Comparison of ENCODE assay signal across 8 mouse cellular contexts in the genomic region with DNA sequence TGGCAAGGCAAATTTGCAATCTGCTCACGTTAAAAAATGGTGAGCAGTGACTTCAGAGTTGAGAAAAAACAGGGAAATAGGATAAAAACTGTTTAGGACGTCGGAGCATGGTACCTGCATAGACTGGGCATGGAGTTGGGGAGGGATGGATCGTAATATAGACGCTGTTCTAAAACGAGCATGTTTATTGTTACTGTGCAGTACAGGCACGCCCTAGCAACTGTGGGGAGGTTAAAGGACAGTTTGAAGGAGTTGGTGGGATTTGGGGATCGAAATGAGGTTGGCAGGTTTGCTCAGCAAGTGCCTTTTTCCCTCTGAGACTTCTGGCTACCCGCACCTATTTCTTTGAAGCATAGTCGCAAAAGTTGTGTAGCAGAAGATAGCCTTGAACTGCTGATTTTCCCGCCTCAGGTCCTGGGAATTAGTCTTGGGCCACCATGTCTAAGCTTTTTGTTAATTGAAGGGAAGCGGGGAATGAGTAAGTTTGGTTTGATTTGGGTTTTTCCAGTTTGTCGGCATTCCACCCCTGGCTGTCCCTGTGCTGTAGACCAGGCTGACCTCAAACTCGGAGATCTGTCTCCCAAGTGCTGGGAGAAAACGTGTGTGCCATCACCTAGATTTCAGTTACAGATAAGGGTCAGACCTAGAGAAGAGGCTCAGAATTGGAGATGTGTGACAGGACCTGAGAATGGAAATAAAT. TPM values are rescaled to one million over a fixed set of nuclear protein-coding genes. Genes with fewer than 3 reads are reported as not detected.
DNase-seq lines count a peak whose midpoint lies in the region; ATAC-seq lines count a peak whose summit lies in the region.

No protein-coding gene starts in this region.

- peak overlapping the region; percentile 95 for H3K27ac ChIP-seq in kidney, embryonic 16.5 days (ENCODE audit: low read length)
- H3K27ac ChIP-seq in hindbrain, embryonic 11.5 days (ENCODE audit: low read depth, low read length), result peak overlapping the region; percentile 60
- H3K27ac ChIP-seq in macrophage, result peak overlapping the region; percentile 88

- 18% methylated on average over 15 of the region's 15 CpGs for WGBS in kidney, embryonic 16.5 days
- 24% methylated on average over 15 of the region's 15 CpGs for WGBS in hindbrain, embryonic 11.5 days
- 34% methylated on average over 15 of the region's 15 CpGs for WGBS in macrophage (ENCODE audit: missing documents)

- H3K79me2 ChIP-seq in macrophage (ENCODE audit: inconsistent target), result peaks cover 47% of the 10 kb centered on the region

- H3K9ac ChIP-seq in kidney, embryonic 16.5 days (replicated peaks; ENCODE audit: low read length), result peak overlapping the region; percentile 98
- peak overlapping the region; percentile 61 for H3K9ac ChIP-seq in hindbrain, embryonic 11.5 days (ENCODE audit: low read depth, low read length)

- no peaks in the 10 kb centered on the region for H3K9me3 ChIP-seq in kidney, embryonic 16.5 days (ENCODE audit: low read length)
- H3K9me3 ChIP-seq in hindbrain, embryonic 11.5 days (ENCODE audit: control insufficient read depth, low read length), result no peaks in the 10 kb centered on the region

- peaks cover 22% of the 10 kb centered on the region for H3K4me1 ChIP-seq in kidney, embryonic 16.5 days (ENCODE audit: insufficient read depth, low read length)
- no peaks in the 10 kb centered on the region; the same call in 1 of the 2 replicates for H3K4me1 ChIP-seq in hindbrain, embryonic 11.5 days (replicated peaks; ENCODE audit: control insufficient read depth, insufficient read depth, low read length)

- DNase-seq in kidney, postnatal 25 days, result no peak
- peak; percentile 10 for DNase-seq in brain, adult 2 months (ENCODE audit: low read depth, low spot score)
- DNase-seq in hindbrain, embryonic 11.5 days (ENCODE audit: low spot score), result no peak
- no peak for DNase-seq in gastrocnemius, postnatal 36 days
- no peak for DNase-seq in cerebellum, postnatal 14 days
- DNase-seq in urinary bladder, adult 18-20 months (ENCODE audit: low spot score in 2 of 2), result no peak

- H3K4me3 ChIP-seq in kidney, embryonic 16.5 days (ENCODE audit: low read length), result peak overlapping the region; percentile 99
- H3K4me3 ChIP-seq in hindbrain, embryonic 11.5 days (ENCODE audit: low read depth, low read length), result peak overlapping the region; percentile 99
- H3K4me3 ChIP-seq in macrophage (ENCODE audit: inconsistent target), result peak overlapping the region; percentile 68

- intact Hi-C loops in gastrocnemius, postnatal 36 days (cut with DNase I), result no loop called here

- peak overlapping the region; percentile 73 for H3K4me2 ChIP-seq in kidney, embryonic 16.5 days (replicated peaks; ENCODE audit: low read depth, low read length)
- peak overlapping the region; percentile 85 for H3K4me2 ChIP-seq in hindbrain, embryonic 11.5 days (replicated peaks; ENCODE audit: low read depth, low read length)

- no peaks in the 10 kb centered on the region for H3K27me3 ChIP-seq in kidney, embryonic 16.5 days (ENCODE audit: insufficient read depth, low read length)
- H3K27me3 ChIP-seq in hindbrain, embryonic 11.5 days (ENCODE audit: control insufficient read depth, insufficient read depth, low read length), result no peaks in the 10 kb centered on the region

- H3K36me3 ChIP-seq in kidney, embryonic 16.5 days (ENCODE audit: insufficient read depth, low read length), result no peaks in the 10 kb centered on the region
- H3K36me3 ChIP-seq in hindbrain, embryonic 11.5 days (ENCODE audit: control insufficient read depth, insufficient read depth, low read length), result no peaks in the 10 kb centered on the region
- no peaks in the 10 kb centered on the region for H3K36me3 ChIP-seq in macrophage (ENCODE audit: inconsistent target)

- peak; percentile 71 for ATAC-seq in kidney, embryonic 16.5 days (ENCODE audit: low FRiP score, low TSS enrichment)
- peak; percentile 65 for ATAC-seq in hindbrain, embryonic 11.5 days (ENCODE audit: low FRiP score)

RNA-seq across cellular contexts. Expression of gene U2surp, which starts 0.7 kb away (rescaled TPM):
- 100 and 134 TPM in 2 replicates for polyA plus RNA-seq in kidney, embryonic 16.5 days (2015; fragmentation: Nextera tagmentation; extraction: Ambion mirVana)
- polyA plus RNA-seq in hindbrain, embryonic 11.5 days (2014; fragmentation: Nextera tagmentation; extraction: Ambion mirVana), result 142 and 183 TPM in 2 replicates
- total RNA-seq in macrophage (2018; cell fraction: chromatin; rRNA removed), result 100 to 1,000 TPM; 126 to 272 (median 197) TPM
- total RNA-seq in macrophage (2018; cell fraction: cytosol; rRNA removed), result 10 to 100 TPM; 50.8 to 72.8 (median 64.3) TPM
- 100 to 1,000 TPM in 17 of 26 experiments, 10 to 100 TPM in 9; 80.9 to 217 (median 113) TPM for total RNA-seq in macrophage (2018; cell fraction: nucleus; rRNA removed)
- 39.7 to 66.3 TPM (median 45.5 TPM) in 3 replicates for polyA plus RNA-seq in macrophage (2018)
- total RNA-seq in gastrocnemius, postnatal 36 days (2021), result 10 to 100 TPM; 17.8 to 25.9 TPM

RNA-seq across cellular contexts. Expression of gene Paqr9, which starts 47.0 kb away (rescaled TPM):
- 0.81 and 1.00 TPM in 2 replicates for polyA plus RNA-seq in kidney, embryonic 16.5 days (2015; fragmentation: Nextera tagmentation; extraction: Ambion mirVana)
- polyA plus RNA-seq in hindbrain, embryonic 11.5 days (2014; fragmentation: Nextera tagmentation; extraction: Ambion mirVana), result 0.37 and 0.46 TPM in 2 replicates
- under 1 TPM in 15 of 26 experiments, not detected in 11; 0.09 to 0.33 (median 0.21) TPM for total RNA-seq in macrophage (2018; cell fraction: chromatin; rRNA removed)
- total RNA-seq in macrophage (2018; cell fraction: cytosol; rRNA removed), result under 1 TPM; 0.03 to 0.22 (median 0.12) TPM
- total RNA-seq in macrophage (2018; cell fraction: nucleus; rRNA removed), result under 1 TPM in 19 of 26 experiments, not detected in 7; 0.04 to 0.46 (median 0.17) TPM
- 0.12 to 0.53 TPM (median 0.26 TPM) in 3 replicates for polyA plus RNA-seq in macrophage (2018)
- total RNA-seq in gastrocnemius, postnatal 36 days (2021), result 1 to 10 TPM; 3.6 to 4.1 TPM
